In genomic region chr14:54686063-54686521, GRCm38 (mm10) we compare ENCODE assay signal across 8 mouse cellular contexts. TPM values are rescaled to one million over a fixed set of nuclear protein-coding genes. Genes with fewer than 3 reads are reported as not detected.
DNase-seq lines count a peak whose midpoint lies in the region; ATAC-seq and TF ChIP-seq lines count a peak whose summit lies in the region.

TSS of gene 1700123O20Rik (plus strand) at chr14:54686216.

- peak; percentile 21; the same call in 1 of the 2 replicates for TF ChIP-seq CTCF in gastrocnemius, adult 2 months (IDR thresholded peaks at IDR 0.05)

- no peaks in the 10 kb centered on the region for H3K27me3 ChIP-seq in embryonic facial prominence, embryonic 11.5 days (ENCODE audit: control insufficient read depth, insufficient read depth, low read length)

- 0% methylated on average over 41 of the region's 41 CpGs for WGBS in embryonic facial prominence, embryonic 11.5 days

- H3K4me2 ChIP-seq in embryonic facial prominence, embryonic 11.5 days (ENCODE audit: low read depth, low read length): peak within 1 kb of the TSS; percentile 75

- no peaks in the 10 kb centered on the region for H3K9me3 ChIP-seq in embryonic facial prominence, embryonic 11.5 days (replicated peaks; ENCODE audit: control insufficient read depth, low read length)

- peak within 1 kb of the TSS; percentile 98 for H3K27ac ChIP-seq in gastrocnemius, adult 2 months
- peak within 1 kb of the TSS; percentile 87 for H3K27ac ChIP-seq in embryonic facial prominence, embryonic 11.5 days (replicated peaks; ENCODE audit: low read depth, low read length)

- intact Hi-C loops in gastrocnemius, adult 2 months (cut with DNase I): loop anchor here (5.0 kb wide), 1 partner anchor 34 kb away; no protein-coding TSS in a partner anchor
- intact Hi-C loops in heart, postnatal 10 days (cut with DNase I): loop anchor here (5.0 kb wide), 1 partner anchor 34 kb away; no protein-coding TSS in a partner anchor

- no peak for DNase-seq in gastrocnemius, adult 2 months
- DNase-seq in gastrocnemius, postnatal 25 days: no peak
- peak; percentile 94 for DNase-seq in Muller cell, postnatal 12 days (ENCODE audit: inconsistent ontology term)
- peak; percentile 91 for DNase-seq in embryonic facial prominence, embryonic 11.5 days (ENCODE audit: low spot score)
- no peak for DNase-seq in heart, postnatal 10 days
- DNase-seq in layer of hippocampus, postnatal 36 days: no peak
- peak; percentile 87 for DNase-seq in telencephalon, adult 2 months (ENCODE audit: low read depth, low spot score)

- H3K4me1 ChIP-seq in embryonic facial prominence, embryonic 11.5 days (ENCODE audit: control insufficient read depth, insufficient read depth, low read length): no peaks in the 10 kb centered on the region

- peak within 1 kb of the TSS; percentile 97 for H3K9ac ChIP-seq in embryonic facial prominence, embryonic 11.5 days (replicated peaks; ENCODE audit: low read length)

- peaks cover 4% of the 10 kb centered on the region for H3K36me3 ChIP-seq in embryonic facial prominence, embryonic 11.5 days (replicated peaks; ENCODE audit: control insufficient read depth, insufficient read depth, low read depth, low read length)

- peak; percentile 77 for ATAC-seq in embryonic facial prominence, embryonic 11.5 days (replicated peaks; ENCODE audit: insufficient number of reproducible peaks, low FRiP score, low TSS enrichment, low read depth)
- peak; percentile 61 for ATAC-seq in megakaryocyte progenitor cell, adult 5-6 weeks (replicated peaks; ENCODE audit: poor library complexity)

- H3K4me3 ChIP-seq in gastrocnemius, adult 2 months: peak within 1 kb of the TSS; percentile 70
- peak within 1 kb of the TSS; percentile 84 for H3K4me3 ChIP-seq in embryonic facial prominence, embryonic 11.5 days (ENCODE audit: low read depth, low read length)

RNA-seq across cellular contexts. Expression of gene 1700123O20Rik, which starts in this region (rescaled TPM):
- total RNA-seq in gastrocnemius, adult 2 months (2021): 10 to 100 TPM in 1 of 2 experiments, 1 to 10 TPM in 1; 7.0 to 11.0 TPM
- total RNA-seq in gastrocnemius, postnatal 25 days (2021): 10 to 100 TPM in 1 of 2 experiments, 1 to 10 TPM in 1; 8.4 to 10.0 TPM
- 109 and 110 TPM in 2 replicates for polyA plus RNA-seq in embryonic facial prominence, embryonic 11.5 days (2014; fragmentation: Nextera tagmentation; extraction: Ambion mirVana)
- total RNA-seq in heart, postnatal 10 days (2021): 10 to 100 TPM; 19.8 to 21.9 TPM
- total RNA-seq in layer of hippocampus, postnatal 36 days (2021): 10 to 100 TPM; 24.0 to 26.3 TPM
- total RNA-seq in megakaryocyte progenitor cell, adult 5-6 weeks (2015): 75.7 and 80.2 TPM in 2 replicates
- total RNA-seq in megakaryocyte progenitor cell, adult 5-6 weeks (2017): 47.3 and 52.3 TPM in 2 replicates

Comparison
In these comparisons a context has a peak if more than half of its experiments do, and no peak if none do; other contexts are left out.
1. DNase-seq: peak in Muller cell, postnatal 12 days (single experiment), embryonic facial prominence, embryonic 11.5 days (single experiment) and telencephalon, adult 2 months (single experiment); none in gastrocnemius, adult 2 months (single experiment), gastrocnemius, postnatal 25 days (single experiment), heart, postnatal 10 days (0 of 2) and layer of hippocampus, postnatal 36 days (0 of 2).